Mouse (Mus musculus) yolk sac, embryonic 10.5 days (tissue): ENCODE data around the gene Mast4.
A peak's percentile ranks its signal among the peaks of the same experiment; 100 is the strongest.

Experiments used
- DNase-seq: peaks from one replicate; pipeline ENCODE4 v3.0.0-alpha.2; 2017; ENCODE audit warnings: low spot score

Mast4 gene

GRCm38 (mm10) chr13:102865971-102866724 is 468.1 kb downstream of the Mast4 start:
- DNase-seq: no peak

GRCm38 (mm10) chr13:102865494-102865893 is 468.8 kb downstream of the Mast4 start:
- DNase-seq: no peak

GRCm38 (mm10) chr13:102864840-102865239 is 469.5 kb downstream of the Mast4 start:
- no peak for DNase-seq

- DNase-seq: no peak
These were observed 470.2 kb downstream of the Mast4 start for GRCm38 (mm10) chr13:102864079-102864478.

GRCm38 (mm10) chr13:102862981-102863380 is 471.3 kb downstream of the Mast4 start:
- no peak for DNase-seq

- DNase-seq: no peak
These were observed 471.9 kb downstream of the Mast4 start for GRCm38 (mm10) chr13:102862397-102862796.

- no peak for DNase-seq
These were observed 473.6 kb downstream of the Mast4 start for GRCm38 (mm10) chr13:102860733-102861132.

GRCm38 (mm10) chr13:102860135-102860534 is 474.2 kb downstream of the Mast4 start:
- DNase-seq: peak; percentile 28

GRCm38 (mm10) chr13:102857539-102857838 is 476.8 kb downstream of the Mast4 start:
- DNase-seq: no peak

GRCm38 (mm10) chr13:102856821-102857538 is 477.3 kb downstream of the Mast4 start:
- DNase-seq: no peak

- DNase-seq: no peak
These were observed 481.4 kb downstream of the Mast4 start for GRCm38 (mm10) chr13:102852865-102853264.

- no peak for DNase-seq
These were observed 483.0 kb downstream of the Mast4 start for GRCm38 (mm10) chr13:102851253-102851652.

- DNase-seq: no peak
These were observed 483.7 kb downstream of the Mast4 start for GRCm38 (mm10) chr13:102850594-102850993.

- no peak for DNase-seq
These were observed 485.2 kb downstream of the Mast4 start for GRCm38 (mm10) chr13:102849068-102849467.

GRCm38 (mm10) chr13:102846473-102846872 is 487.8 kb downstream of the Mast4 start:
- DNase-seq: no peak

- DNase-seq: no peak
These were observed 491.6 kb downstream of the Mast4 start for GRCm38 (mm10) chr13:102842715-102843114.

- DNase-seq: peak; percentile 65
These were observed 492.1 kb downstream of the Mast4 start for GRCm38 (mm10) chr13:102842237-102842636.

- no peak for DNase-seq
These were observed 494.4 kb downstream of the Mast4 start for GRCm38 (mm10) chr13:102839741-102840482.

GRCm38 (mm10) chr13:102837427-102837826 is 496.9 kb downstream of the Mast4 start:
- no peak for DNase-seq

GRCm38 (mm10) chr13:102835336-102835735 is 499.0 kb downstream of the Mast4 start:
- no peak for DNase-seq

- DNase-seq: no peak
These were observed 516.0 kb downstream of the Mast4 start for GRCm38 (mm10) chr13:102818287-102818686.

- no peak for DNase-seq
These were observed 517.6 kb downstream of the Mast4 start for GRCm38 (mm10) chr13:102816689-102817088.

GRCm38 (mm10) chr13:102815158-102815557 is 519.1 kb downstream of the Mast4 start:
- no peak for DNase-seq
